Mouse (Mus musculus) MEL (cell line): Measurements from ENCODE around the gene Hnrnpa1. TPM values are rescaled to one million over a fixed set of nuclear protein-coding genes. Genes with fewer than 3 reads are reported as not detected.

Experiments
- DNase-seq: peaks from one replicate; pipeline ENCODE4 v3.0.0; 2011; ENCODE audit warnings: low read depth, low spot score
- H3K27ac ChIP-seq: 2 replicates; pipeline ENCODE4 v1.5.1; 2012; ENCODE audit warnings: low read depth, mild to moderate bottlenecking, control low read depth, low read length, moderate library complexity; ENCODE audit not compliant: control insufficient read depth
- H3K27me3 ChIP-seq, 2 experiments: fragments of 150-350 bp in 1 of 2; sonication (generic) in 1 of 2; 2 replicates each; pipeline ENCODE4 v1.6.1; 2012; ENCODE audit warnings: low read length in 2 of 2, mild to moderate bottlenecking in 2 of 2, improper control_type of control experiment in 1 of 2, moderate library complexity in 1 of 2; ENCODE audit not compliant: insufficient read depth in 2 of 2, control insufficient read depth in 1 of 2
- H3K36me3 ChIP-seq, 2 experiments: 2 replicates each; pipeline ENCODE4 v1.6.1; 2012 to 2014; ENCODE audit warnings: low read length in 2 of 2, improper control_type of control experiment in 1 of 2, inconsistent platforms in 1 of 2, mild to moderate bottlenecking in 1 of 2; ENCODE audit not compliant: insufficient read depth in 2 of 2, control insufficient read depth in 1 of 2
- H3K4me1 ChIP-seq, 2 experiments: fragments of 150-350 bp in 1 of 2; sonication (generic) in 1 of 2; 2 replicates each; pipeline ENCODE4 v1.6.1; 2012; ENCODE audit warnings: low read length in 2 of 2, improper control_type of control experiment in 1 of 2, mild to moderate bottlenecking in 1 of 2; ENCODE audit not compliant: insufficient read depth in 2 of 2, control insufficient read depth in 1 of 2
- H3K4me3 ChIP-seq, 2 experiments: fragments of 150-350 bp in 1 of 2; sonication (generic) in 1 of 2; 2 replicates each; pipeline ENCODE4 v1.5.1; 2012; ENCODE audit warnings: low read depth in 2 of 2, low read length in 2 of 2, mild to moderate bottlenecking in 2 of 2, moderate library complexity in 2 of 2, control low read depth in 1 of 2, improper control_type of control experiment in 1 of 2; ENCODE audit not compliant: control insufficient read depth in 1 of 2, insufficient read depth in 1 of 2
- H3K79me2 ChIP-seq: 2 replicates; pipeline ENCODE4 v1.6.1; 2012; ENCODE audit warnings: mild to moderate bottlenecking, low read length, moderate library complexity; ENCODE audit not compliant: control insufficient read depth, poor library complexity, insufficient read depth
- H3K9ac ChIP-seq: 2 replicates; pipeline ENCODE4 v1.6.1; 2012; ENCODE audit warnings: low read depth, mild to moderate bottlenecking, control low read depth, low read length, moderate library complexity; ENCODE audit not compliant: control insufficient read depth, poor library complexity, severe bottlenecking
- H3K9me3 ChIP-seq: fragments of 150-350 bp; sonication (generic); replicated peaks from 2 replicates; pipeline ENCODE4 v1.6.1; 2012; ENCODE audit warnings: mild to moderate bottlenecking, low read length, improper control_type of control experiment, moderate library complexity; ENCODE audit not compliant: insufficient read depth
- BHLHE40 ChIP-seq: IDR thresholded peaks from 2 replicates; pipeline ENCODE4 v1.6.1; 2012; ENCODE audit warnings: low read depth, mild to moderate bottlenecking, inconsistent platforms, low read length, improper control_type of control experiment, borderline replicate concordance
- CHD2 ChIP-seq: IDR thresholded peaks from 2 replicates; pipeline ENCODE4 v1.6.1; 2011; ENCODE audit warnings: low read length, improper control_type of control experiment
- CTCF ChIP-seq, 3 experiments: IDR thresholded peaks in 2 of 3; conservative IDR thresholded peaks in 1 of 3; 2 replicates each; pipeline ENCODE4 v1.5.1; 2011 to 2012; ENCODE audit warnings: low read length in 3 of 3, low read depth in 2 of 3, mild to moderate bottlenecking in 2 of 3, improper control_type of control experiment in 1 of 3, inconsistent platforms in 1 of 3, mixed read lengths in 1 of 3, moderate library complexity in 1 of 3; ENCODE audit not compliant: control insufficient read depth in 1 of 3, insufficient read depth in 1 of 3, poor library complexity in 1 of 3, severe bottlenecking in 1 of 3
- E2F4 ChIP-seq: IDR thresholded peaks from 2 replicates; pipeline ENCODE4 v1.6.1; 2011; ENCODE audit warnings: low read depth, low read length, improper control_type of control experiment, borderline replicate concordance
- ELF1 ChIP-seq: IDR thresholded peaks from 2 replicates; pipeline ENCODE4 v1.6.1; 2014; ENCODE audit warnings: low read depth, mild to moderate bottlenecking, inconsistent platforms, low read length, improper control_type of control experiment, moderate library complexity
- EP300 ChIP-seq, 2 experiments: IDR thresholded peaks; 2 replicates each; pipeline ENCODE4 v1.6.1; 2011; ENCODE audit warnings: improper control_type of control experiment in 2 of 2, low read length in 2 of 2, low read depth in 1 of 2, mild to moderate bottlenecking in 1 of 2
- GATA1 ChIP-seq: IDR thresholded peaks from 2 replicates; pipeline ENCODE4 v1.6.1; 2011; ENCODE audit warnings: low read depth, low read length, improper control_type of control experiment
- HCFC1 ChIP-seq: IDR thresholded peaks from 2 replicates; pipeline ENCODE4 v1.6.1; 2012; ENCODE audit warnings: low read depth, mild to moderate bottlenecking, inconsistent platforms, low read length, improper control_type of control experiment, moderate library complexity
- KAT2A ChIP-seq: conservative IDR thresholded peaks from 2 replicates; pipeline ENCODE4 v1.6.1; 2012; ENCODE audit warnings: low read depth, low read length, improper control_type of control experiment, inconsistent platforms
- MAFK ChIP-seq: IDR thresholded peaks from 2 replicates; pipeline ENCODE4 v1.6.1; 2011; ENCODE audit warnings: low read depth, mild to moderate bottlenecking, low read length, improper control_type of control experiment, borderline replicate concordance
- MAX ChIP-seq: IDR thresholded peaks from 2 replicates; pipeline ENCODE4 v1.6.1; 2011; ENCODE audit warnings: low read length, improper control_type of control experiment
- MAZ ChIP-seq: IDR thresholded peaks from 2 replicates; pipeline ENCODE4 v1.6.1; 2012; ENCODE audit warnings: low read depth, mild to moderate bottlenecking, inconsistent platforms, low read length, improper control_type of control experiment
- MEF2A ChIP-seq: IDR thresholded peaks from 2 replicates; pipeline ENCODE4 v1.6.1; 2014; ENCODE audit warnings: low read depth, mild to moderate bottlenecking, inconsistent platforms, low read length, improper control_type of control experiment; ENCODE audit not compliant: poor library complexity, insufficient replicate concordance, severe bottlenecking; ENCODE audit errors: extremely low read depth
- MXI1 ChIP-seq: IDR thresholded peaks from 2 replicates; pipeline ENCODE4 v1.6.1; 2011; ENCODE audit warnings: mild to moderate bottlenecking, low read depth, low read length, improper control_type of control experiment
- MYC ChIP-seq: IDR thresholded peaks from 2 replicates; pipeline ENCODE4 v1.6.1; 2011; ENCODE audit warnings: low read depth, mild to moderate bottlenecking, low read length, improper control_type of control experiment, moderate library complexity
- NELFE ChIP-seq: IDR thresholded peaks from 2 replicates; pipeline ENCODE4 v1.6.1; 2011; ENCODE audit warnings: low read depth, low read length, improper control_type of control experiment
- NRF1 ChIP-seq: IDR thresholded peaks from 2 replicates; pipeline ENCODE4 v1.6.1; 2014; ENCODE audit warnings: low read depth, mild to moderate bottlenecking, inconsistent platforms, low read length, improper control_type of control experiment, moderate library complexity; ENCODE audit not compliant: poor library complexity, insufficient read depth, severe bottlenecking
- POLR2A ChIP-seq, 2 experiments: IDR thresholded peaks; 2 replicates each; pipeline ENCODE4 v1.6.1; 2011 to 2012; ENCODE audit warnings: low read length in 2 of 2, mild to moderate bottlenecking in 2 of 2, control low read depth in 1 of 2, improper control_type of control experiment in 1 of 2, low read depth in 1 of 2, moderate library complexity in 1 of 2; ENCODE audit not compliant: control insufficient read depth in 1 of 2, insufficient read depth in 1 of 2, poor library complexity in 1 of 2
- POLR2AphosphoS2 ChIP-seq: IDR thresholded peaks from 2 replicates; pipeline ENCODE4 v1.6.1; 2011; ENCODE audit warnings: low read length, improper control_type of control experiment
- POLR2AphosphoS5 ChIP-seq: IDR thresholded peaks from 2 replicates; pipeline ENCODE4 v1.6.1; 2012; ENCODE audit warnings: low read depth, borderline replicate concordance, mild to moderate bottlenecking, inconsistent platforms, low read length, moderate library complexity, mixed read lengths
- RAD21 ChIP-seq: IDR thresholded peaks from 2 replicates; pipeline ENCODE4 v1.6.1; 2011; ENCODE audit warnings: mild to moderate bottlenecking, low read depth, low read length, improper control_type of control experiment
- SMC3 ChIP-seq: IDR thresholded peaks from 2 replicates; pipeline ENCODE4 v1.6.1; 2011; ENCODE audit warnings: low read depth, low read length, improper control_type of control experiment
- TAL1 ChIP-seq: IDR thresholded peaks from 2 replicates; pipeline ENCODE4 v1.6.1; 2012; ENCODE audit warnings: mild to moderate bottlenecking, inconsistent platforms, low read length, moderate library complexity, mixed read lengths
- TBP ChIP-seq: IDR thresholded peaks from 2 replicates; pipeline ENCODE4 v1.8.0; 2011; ENCODE audit warnings: low read depth, low read length, improper control_type of control experiment
- TCF12 ChIP-seq: IDR thresholded peaks from 2 replicates; pipeline ENCODE4 v1.6.1; 2014; ENCODE audit warnings: low read depth, mild to moderate bottlenecking, inconsistent platforms, low read length, improper control_type of control experiment, moderate library complexity
- UBTF ChIP-seq: IDR thresholded peaks from 2 replicates; pipeline ENCODE4 v1.6.1; 2012; ENCODE audit warnings: low read depth, mild to moderate bottlenecking, inconsistent platforms, low read length, improper control_type of control experiment, moderate library complexity, borderline replicate concordance; ENCODE audit not compliant: insufficient read depth
- USF2 ChIP-seq, 2 experiments: IDR thresholded peaks; 2 replicates each; pipeline ENCODE4 v1.6.1; 2011 to 2012; ENCODE audit warnings: improper control_type of control experiment in 2 of 2, low read length in 2 of 2, borderline replicate concordance in 1 of 2, inconsistent platforms in 1 of 2, low read depth in 1 of 2, mild to moderate bottlenecking in 1 of 2; ENCODE audit not compliant: insufficient read depth in 1 of 2
- ZC3H11A ChIP-seq: IDR thresholded peaks from 2 replicates; pipeline ENCODE4 v1.6.1; 2012; ENCODE audit warnings: low read depth, mild to moderate bottlenecking, inconsistent platforms, low read length, improper control_type of control experiment
- ZMIZ1 ChIP-seq: IDR thresholded peaks from 2 replicates; pipeline ENCODE4 v1.6.1; 2012; ENCODE audit warnings: low read depth, mild to moderate bottlenecking, inconsistent platforms, low read length, improper control_type of control experiment, moderate library complexity
- ZNF384 ChIP-seq: IDR thresholded peaks from 2 replicates; pipeline ENCODE4 v1.6.1; 2012; ENCODE audit warnings: low read depth, mild to moderate bottlenecking, inconsistent platforms, low read length, improper control_type of control experiment
- polyA plus RNA-seq, 2 experiments: library from polyadenylated mRNA; stranded (reverse) in 1 of 2; unstranded in 1 of 2; fragments of >175 nt in 1 of 2; fragments of >200 nt in 1 of 2; gene quantifications; 2 replicates each; pipeline versions ENCODE4 v1.2.1 to v1.2.4; 2012; ENCODE audit warnings: low replicate concordance in 2 of 2, low read depth in 1 of 2; ENCODE audit not compliant: insufficient read length in 2 of 2, insufficient read depth in 1 of 2, missing spikeins in 1 of 2
- total RNA-seq: library from RNA; depleted of rRNA; stranded (reverse); fragments of 300-350 nt; gene quantifications from 2 replicates; pipeline ENCODE4 v1.2.3, GENCODE M21; 2012

The Hnrnpa1 gene
- total and polyA plus RNA-seq, 3 experiments, result 322 to 900 TPM; not detected in 1

- H3K9ac ChIP-seq, result no peak overlapping the region
- H3K27me3 ChIP-seq, result no peaks in the 10 kb centered on the region
- no peak for DNase-seq
- H3K79me2 ChIP-seq, result no peaks in the 10 kb centered on the region
- TF ChIP-seq POLR2AphosphoS5 (no peak), MXI1 (no peak), CHD2 (no peak), TCF12 (no peak), MAX (no peak), HCFC1 (no peak), UBTF (no peak), GATA1 (no peak), MYC (no peak), NRF1 (no peak), MAZ (no peak), POLR2AphosphoS2 (no peak), ZNF384 (no peak), KAT2A (no peak), TAL1 (no peak), MEF2A (no peak), USF2 (IDR thresholded peaks at IDR 0.05; ENCODE audit: borderline replicate concordance in 1 of 2, insufficient read depth in 1 of 2, low read depth in 1 of 2, low read length in 2 of 2) (no peak), ELF1 (no peak), POLR2A (IDR thresholded peaks at IDR 0.05; ENCODE audit: control insufficient read depth in 1 of 2, insufficient read depth in 1 of 2, low read depth in 1 of 2, low read length in 2 of 2, poor library complexity in 1 of 2) (no peak)
- H3K4me3 ChIP-seq, result no peak overlapping the region
- H3K36me3 ChIP-seq, result peaks cover 0 to 11% of the 10 kb centered on the region in 2 experiments; a peak in 2 of 4 replicates
- H3K27ac ChIP-seq, result no peak overlapping the region
- no peaks in the 10 kb centered on the region for H3K9me3 ChIP-seq
- H3K4me1 ChIP-seq, result no peaks in the 10 kb centered on the region
Observed at GRCm38 (mm10) chr15:103202088-103202793, 38.0 kb upstream of the Hnrnpa1 start.

- no peak for DNase-seq
- H3K27ac ChIP-seq, result no peak overlapping the region
- no peaks in the 10 kb centered on the region for H3K9me3 ChIP-seq
- H3K36me3 ChIP-seq, result peaks cover 0 to 14% of the 10 kb centered on the region in 2 experiments; a peak in 2 of 4 replicates
- H3K9ac ChIP-seq, result no peak overlapping the region
- no peak overlapping the region for H3K4me3 ChIP-seq
- no peaks in the 10 kb centered on the region for H3K27me3 ChIP-seq
- H3K79me2 ChIP-seq, result no peaks in the 10 kb centered on the region
- H3K4me1 ChIP-seq, result no peaks in the 10 kb centered on the region
- TF ChIP-seq MAX (no peak), SMC3 (peak; percentile 43), BHLHE40 (no peak), CTCF (IDR thresholded peaks at IDR 0.05 in 2 of 3, conservative IDR thresholded peaks at IDR 0.05 in 1 of 3; ENCODE audit: control insufficient read depth in 1 of 3, insufficient read depth in 1 of 3, low read depth in 2 of 3, low read length in 3 of 3, poor library complexity in 1 of 3, severe bottlenecking in 1 of 3) (peak in 1 of 3 experiments; percentile 47; a peak in 2 of 6 replicates), ZC3H11A (no peak), ZMIZ1 (no peak), GATA1 (no peak), USF2 (IDR thresholded peaks at IDR 0.05; ENCODE audit: borderline replicate concordance in 1 of 2, insufficient read depth in 1 of 2, low read depth in 1 of 2, low read length in 2 of 2) (no peak), NRF1 (no peak), E2F4 (no peak), ELF1 (no peak), EP300 (IDR thresholded peaks at IDR 0.05; ENCODE audit: low read depth in 1 of 2, low read length in 2 of 2) (no peak), TAL1 (no peak), MAFK (no peak), POLR2A (IDR thresholded peaks at IDR 0.05; ENCODE audit: control insufficient read depth in 1 of 2, insufficient read depth in 1 of 2, low read depth in 1 of 2, low read length in 2 of 2, poor library complexity in 1 of 2) (no peak), NELFE (no peak), TBP (no peak), RAD21 (peak; percentile 16), UBTF (no peak)
Observed at GRCm38 (mm10) chr15:103205156-103205555, 35.1 kb upstream of the Hnrnpa1 start.
